Mouse (Mus musculus): ENCODE results near the gene Tmem132c. TPM values are rescaled to one million over a fixed set of nuclear protein-coding genes. Genes with fewer than 3 reads are reported as not detected.

The Tmem132c gene
- polyA plus RNA-seq, 1 experiment, result 17.2 TPM

DNA sequence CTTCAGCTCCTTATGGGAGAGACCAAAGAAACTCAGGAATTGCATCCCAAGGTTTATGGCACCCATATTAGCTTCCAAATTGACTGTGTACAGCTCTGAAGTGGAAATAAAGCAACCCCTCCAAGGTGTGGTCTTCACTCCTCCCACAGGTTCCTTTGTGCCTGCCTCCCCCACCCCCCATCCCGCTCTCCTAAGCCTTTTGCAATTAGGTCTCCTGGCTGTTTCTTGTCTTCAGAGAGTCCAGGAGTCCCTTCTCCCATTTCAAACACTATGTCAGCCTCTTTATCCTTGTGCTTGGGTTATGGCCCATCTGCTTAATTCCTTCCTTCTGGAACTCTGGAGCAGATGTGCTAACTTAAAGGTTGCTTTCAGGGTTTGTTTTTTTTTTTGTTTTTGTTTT lies 65.1 kb downstream of the Tmem132c start:
- no peak for DNase-seq (ENCODE audit: low read depth)
- no peak for TF ChIP-seq CTCF (IDR thresholded peaks at IDR 0.05; ENCODE audit: borderline replicate concordance, extremely low read depth, insufficient read depth, insufficient read length)
- TF ChIP-seq POLR2A (IDR thresholded peaks at IDR 0.05; ENCODE audit: borderline replicate concordance, extremely low read depth, insufficient read depth, insufficient read length, poor library complexity, severe bottlenecking), result no peak

DNA sequence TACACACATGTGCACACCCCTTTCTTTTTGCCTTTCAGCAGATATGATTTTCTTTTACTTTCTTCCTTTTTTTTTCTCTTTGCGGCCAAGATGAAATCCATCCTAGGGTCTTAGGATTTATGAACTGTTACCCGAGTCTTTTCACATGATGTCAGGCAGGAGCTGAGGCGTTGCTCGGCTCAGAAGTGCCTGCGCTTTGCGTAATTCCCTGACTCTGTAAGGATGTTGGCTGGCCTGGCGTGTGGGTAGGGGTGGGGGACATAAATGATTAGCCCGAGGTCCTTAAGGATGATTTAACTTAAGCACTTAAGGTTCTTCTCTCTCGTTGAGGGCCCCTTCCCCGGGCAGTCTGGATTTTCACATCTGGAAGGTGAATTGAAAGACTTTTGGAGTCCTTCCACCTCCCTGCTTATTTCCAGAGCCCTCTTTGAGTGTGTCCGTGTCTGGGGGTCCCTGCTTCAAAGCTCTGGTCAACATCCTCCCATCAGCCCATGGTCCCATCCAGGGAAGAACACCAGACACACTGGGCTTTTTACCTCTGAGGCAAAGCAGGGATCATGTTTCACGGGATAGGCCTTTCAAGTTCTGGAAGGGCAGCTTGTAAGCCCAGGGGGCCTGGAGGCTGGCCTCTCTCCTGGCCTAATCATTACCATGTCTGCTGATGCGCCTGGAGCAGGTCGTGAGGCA lies 68.9 kb downstream of the Tmem132c start:
- no peak for DNase-seq (ENCODE audit: low read depth)
- TF ChIP-seq POLR2A (IDR thresholded peaks at IDR 0.05; ENCODE audit: borderline replicate concordance, extremely low read depth, insufficient read depth, insufficient read length, poor library complexity, severe bottlenecking) (no peak), CTCF (IDR thresholded peaks at IDR 0.05; ENCODE audit: borderline replicate concordance, extremely low read depth, insufficient read depth, insufficient read length) (no peak)

DNA sequence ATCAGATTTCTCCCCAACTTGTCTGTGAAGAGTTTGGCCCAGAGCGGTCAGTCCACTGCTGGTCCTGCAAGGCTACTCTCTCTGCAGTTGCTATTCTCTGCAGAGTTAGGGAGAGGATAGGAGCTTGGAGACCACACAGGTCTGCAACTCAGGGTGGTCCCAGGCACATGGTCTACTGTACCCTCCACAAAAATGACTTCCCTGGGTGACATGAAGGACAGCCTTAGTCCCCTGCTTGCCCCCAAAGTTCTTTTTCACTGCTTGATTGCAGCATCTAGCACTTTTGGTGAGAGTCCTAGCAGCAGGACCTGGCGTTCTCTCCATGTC lies 69.4 kb downstream of the Tmem132c start:
- TF ChIP-seq POLR2A (IDR thresholded peaks at IDR 0.05; ENCODE audit: borderline replicate concordance, extremely low read depth, insufficient read depth, insufficient read length, poor library complexity, severe bottlenecking) (no peak), CTCF (IDR thresholded peaks at IDR 0.05; ENCODE audit: borderline replicate concordance, extremely low read depth, insufficient read depth, insufficient read length) (no peak)
- no peak for DNase-seq (ENCODE audit: low read depth)

DNA sequence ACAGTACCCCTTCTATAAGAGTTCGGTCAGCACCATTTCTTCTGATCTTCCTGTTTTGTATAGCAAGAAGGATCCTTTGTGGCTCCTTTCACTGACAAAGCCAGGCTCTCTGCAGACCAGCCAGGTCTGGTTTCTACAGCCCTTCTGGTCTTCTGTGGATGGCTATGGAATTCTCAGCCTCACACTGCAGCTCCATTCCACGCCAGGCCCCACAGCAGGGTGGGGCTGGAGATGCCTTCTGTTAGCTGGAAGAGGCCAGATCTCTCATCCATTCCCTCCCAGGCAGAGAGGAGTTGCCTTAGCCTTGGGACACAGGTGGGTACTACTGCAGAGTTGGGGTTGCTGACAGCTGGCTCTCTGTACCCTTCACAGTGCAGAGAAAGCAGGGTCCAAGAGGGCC lies 72.0 kb downstream of the Tmem132c start:
- TF ChIP-seq CTCF (IDR thresholded peaks at IDR 0.05; ENCODE audit: borderline replicate concordance, extremely low read depth, insufficient read depth, insufficient read length) (no peak), POLR2A (IDR thresholded peaks at IDR 0.05; ENCODE audit: borderline replicate concordance, extremely low read depth, insufficient read depth, insufficient read length, poor library complexity, severe bottlenecking) (no peak)
- no peak for DNase-seq (ENCODE audit: low read depth)

DNA sequence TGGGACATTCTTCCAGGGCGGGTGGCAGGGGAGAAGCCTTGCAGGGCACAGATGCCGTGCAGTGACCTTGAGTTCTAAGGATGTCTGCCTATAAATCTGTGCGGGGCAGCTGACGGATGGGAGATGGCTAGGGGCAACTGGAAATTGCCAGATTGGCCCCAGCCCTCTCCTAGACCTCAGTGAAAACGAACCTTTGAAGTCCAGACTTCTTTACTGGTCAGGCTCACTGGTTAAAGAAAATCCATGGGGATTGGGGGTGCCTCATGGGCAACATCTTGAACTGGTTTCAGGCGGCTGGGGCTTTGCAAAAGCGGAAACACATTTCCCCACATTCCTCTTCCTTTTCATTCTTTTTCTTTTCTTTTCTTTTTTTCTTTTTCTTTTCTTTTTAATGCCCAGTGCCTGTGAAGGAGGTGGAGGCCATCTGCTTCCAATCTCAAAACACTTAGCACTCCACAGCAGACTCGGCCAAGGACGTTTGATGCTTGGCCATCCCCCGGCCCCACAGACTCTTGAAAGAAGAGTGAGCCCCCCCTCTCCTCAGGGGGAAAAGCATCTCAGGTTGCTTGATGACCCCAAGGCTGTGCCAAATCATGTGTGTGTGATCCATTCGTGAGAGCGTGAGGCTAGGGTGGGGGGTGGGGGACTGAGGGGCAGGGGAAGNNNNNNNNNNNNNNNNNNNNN lies 77.6 kb downstream of the Tmem132c start:
- DNase-seq (ENCODE audit: low read depth), result peak; percentile 73
- no peak for TF ChIP-seq POLR2A (IDR thresholded peaks at IDR 0.05; ENCODE audit: borderline replicate concordance, extremely low read depth, insufficient read depth, insufficient read length, poor library complexity, severe bottlenecking)
- no peak for TF ChIP-seq CTCF (IDR thresholded peaks at IDR 0.05; ENCODE audit: borderline replicate concordance, extremely low read depth, insufficient read depth, insufficient read length)

DNA sequence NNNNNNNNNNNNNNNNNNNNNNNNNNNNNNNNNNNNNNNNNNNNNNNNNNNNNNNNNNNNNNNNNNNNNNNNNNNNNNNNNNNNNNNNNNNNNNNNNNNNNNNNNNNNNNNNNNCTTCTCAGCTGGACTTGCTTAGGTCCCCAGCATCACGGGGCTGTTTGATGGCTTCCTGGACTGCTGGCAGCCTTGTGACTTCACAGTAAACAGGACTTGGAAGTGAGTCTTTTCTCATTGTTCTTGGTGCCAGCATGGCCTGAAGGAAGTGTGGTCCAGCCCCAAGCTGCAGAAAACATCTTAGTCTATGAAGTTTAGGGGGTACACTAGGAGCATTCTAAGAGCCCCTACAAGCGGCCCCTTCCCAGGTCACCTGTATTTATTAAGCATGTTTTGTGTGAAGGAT lies 83.0 kb downstream of the Tmem132c start:
- DNase-seq (ENCODE audit: low read depth), result peak; percentile 64
- no peak for TF ChIP-seq CTCF (IDR thresholded peaks at IDR 0.05; ENCODE audit: borderline replicate concordance, extremely low read depth, insufficient read depth, insufficient read length)
- TF ChIP-seq POLR2A (IDR thresholded peaks at IDR 0.05; ENCODE audit: borderline replicate concordance, extremely low read depth, insufficient read depth, insufficient read length, poor library complexity, severe bottlenecking), result no peak

DNA sequence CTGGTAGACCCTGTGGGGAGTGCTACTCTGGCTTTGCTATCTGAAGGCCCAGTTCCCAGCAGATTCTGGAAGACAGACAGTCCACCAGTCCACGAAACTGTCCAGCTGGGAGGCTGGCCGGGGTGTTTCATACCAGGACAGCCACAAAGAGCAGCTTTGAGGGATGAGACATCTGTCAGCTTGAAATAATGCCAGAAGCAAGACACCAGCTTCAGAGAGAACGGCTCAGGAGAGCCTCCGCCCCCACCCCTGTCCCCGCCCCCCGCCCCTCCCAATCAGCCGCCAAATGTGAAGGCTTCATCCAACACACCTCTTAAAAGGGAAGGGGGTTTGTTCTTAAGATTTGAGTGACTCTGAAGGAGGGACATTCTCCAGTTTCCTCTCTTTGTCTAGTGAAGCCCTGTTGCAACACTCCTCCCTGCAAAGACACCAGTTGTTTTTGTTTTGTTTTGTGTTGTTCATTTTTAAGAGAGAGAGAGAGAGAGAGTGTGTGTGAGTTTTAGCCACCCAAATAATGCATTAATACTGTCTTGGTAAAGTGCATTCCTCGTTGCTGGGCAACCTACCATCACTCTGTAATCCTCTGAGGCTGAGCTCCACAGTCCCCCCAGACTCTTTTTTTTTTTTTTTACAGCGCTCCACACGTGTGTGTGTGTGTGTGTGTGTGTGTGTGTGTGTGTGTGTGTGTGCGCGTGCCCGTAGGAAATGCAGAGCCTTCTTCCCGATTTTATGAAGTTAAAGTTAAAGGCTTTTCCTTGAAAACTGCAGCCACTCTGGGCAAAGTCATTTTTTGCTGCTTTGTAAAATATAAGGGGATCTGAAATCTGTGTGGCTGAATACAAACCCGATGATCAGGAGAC lies 94.7 kb downstream of the Tmem132c start:
- TF ChIP-seq POLR2A (IDR thresholded peaks at IDR 0.05; ENCODE audit: borderline replicate concordance, extremely low read depth, insufficient read depth, insufficient read length, poor library complexity, severe bottlenecking), result no peak
- TF ChIP-seq CTCF (IDR thresholded peaks at IDR 0.05; ENCODE audit: borderline replicate concordance, extremely low read depth, insufficient read depth, insufficient read length), result no peak
- DNase-seq (ENCODE audit: low read depth), result peak; percentile 92

DNA sequence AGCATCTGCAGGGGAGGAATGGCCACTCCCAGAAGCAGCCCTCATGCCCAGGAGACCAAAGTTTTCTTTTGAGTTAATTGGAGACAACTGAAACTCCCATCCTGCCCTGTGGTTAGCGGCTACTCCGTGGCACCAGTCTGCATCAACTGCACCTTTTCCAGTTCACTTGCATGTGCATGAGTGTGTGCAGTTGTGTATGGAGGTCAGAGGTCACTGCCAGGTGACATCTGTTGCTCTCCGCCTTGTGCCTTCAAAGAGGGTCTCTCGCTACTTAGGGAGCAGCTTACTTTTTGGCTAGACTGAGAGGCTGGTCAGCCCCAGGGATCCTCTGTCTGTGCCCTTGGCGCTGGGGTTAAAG lies 95.3 kb downstream of the Tmem132c start:
- no peak for TF ChIP-seq POLR2A (IDR thresholded peaks at IDR 0.05; ENCODE audit: borderline replicate concordance, extremely low read depth, insufficient read depth, insufficient read length, poor library complexity, severe bottlenecking)
- TF ChIP-seq CTCF (IDR thresholded peaks at IDR 0.05; ENCODE audit: borderline replicate concordance, extremely low read depth, insufficient read depth, insufficient read length), result no peak
- no peak for DNase-seq (ENCODE audit: low read depth)

DNA sequence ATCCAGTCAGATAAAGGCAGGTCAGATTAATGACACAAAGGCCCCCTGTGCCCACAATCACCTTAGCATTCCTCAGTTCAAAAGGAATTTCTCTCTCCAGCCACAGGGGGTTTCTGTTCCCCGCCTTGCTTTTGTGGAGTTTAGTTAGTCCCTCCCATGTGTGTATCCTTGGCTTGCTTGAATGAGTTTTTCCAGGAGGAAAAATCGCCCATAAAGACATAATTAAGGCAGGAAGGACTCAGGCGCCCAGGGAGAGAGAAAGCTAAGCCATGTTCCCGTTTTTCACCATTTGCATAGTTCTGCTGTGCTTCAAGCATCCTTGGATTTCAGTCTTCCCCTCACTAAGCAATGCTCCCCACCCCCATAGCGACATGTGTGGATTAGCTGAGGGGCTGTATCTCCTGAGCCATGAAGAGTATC lies 97.4 kb downstream of the Tmem132c start:
- TF ChIP-seq CTCF (IDR thresholded peaks at IDR 0.05; ENCODE audit: borderline replicate concordance, extremely low read depth, insufficient read depth, insufficient read length) (no peak), POLR2A (IDR thresholded peaks at IDR 0.05; ENCODE audit: borderline replicate concordance, extremely low read depth, insufficient read depth, insufficient read length, poor library complexity, severe bottlenecking) (no peak)
- peak; percentile 84 for DNase-seq (ENCODE audit: low read depth)

DNA sequence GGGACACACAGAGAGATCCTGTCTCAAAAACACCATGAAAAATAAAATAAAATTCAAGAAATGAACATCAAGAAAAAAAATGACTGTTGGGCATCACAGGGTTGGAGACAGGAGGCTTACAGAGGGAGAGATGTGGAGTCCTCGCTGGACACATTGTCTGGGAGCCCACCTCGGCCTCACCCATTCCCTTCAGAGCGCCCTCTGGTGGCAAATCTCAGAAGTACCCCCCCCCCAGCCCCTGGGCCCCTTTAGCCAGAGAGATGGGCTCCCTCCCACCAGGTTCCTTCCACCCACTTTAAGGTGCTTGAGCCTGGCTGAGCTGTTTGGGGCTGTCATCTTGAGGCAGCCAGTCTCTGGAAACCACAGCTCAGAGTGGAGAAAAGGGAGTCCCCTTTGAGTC lies 99.5 kb downstream of the Tmem132c start:
- peak; percentile 22; the same call in 1 of the 2 replicates for TF ChIP-seq CTCF (IDR thresholded peaks at IDR 0.05; ENCODE audit: borderline replicate concordance, extremely low read depth, insufficient read depth, insufficient read length)
- TF ChIP-seq POLR2A (IDR thresholded peaks at IDR 0.05; ENCODE audit: borderline replicate concordance, extremely low read depth, insufficient read depth, insufficient read length, poor library complexity, severe bottlenecking), result no peak
- no peak for DNase-seq (ENCODE audit: low read depth)

DNA sequence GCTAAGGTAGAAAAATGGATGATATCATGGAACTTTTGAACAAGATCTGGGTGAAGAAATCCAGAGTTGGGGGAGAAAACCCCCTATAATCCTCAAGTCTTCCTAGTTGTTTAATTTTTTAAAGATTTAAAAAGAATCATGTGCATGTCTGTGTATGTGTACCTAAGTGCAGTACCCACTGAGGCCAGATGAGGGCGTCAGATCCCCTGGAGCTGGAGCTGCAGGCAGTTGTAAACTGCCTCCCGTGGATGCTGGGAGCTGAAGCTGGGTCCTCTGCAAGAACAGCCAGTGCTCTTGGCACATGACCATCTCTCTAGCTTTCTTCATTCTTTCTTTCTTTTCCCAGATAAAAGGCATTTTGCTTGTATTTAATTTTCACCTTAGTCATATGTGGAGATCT lies 103.1 kb downstream of the Tmem132c start:
- no peak for TF ChIP-seq POLR2A (IDR thresholded peaks at IDR 0.05; ENCODE audit: borderline replicate concordance, extremely low read depth, insufficient read depth, insufficient read length, poor library complexity, severe bottlenecking)
- TF ChIP-seq CTCF (IDR thresholded peaks at IDR 0.05; ENCODE audit: borderline replicate concordance, extremely low read depth, insufficient read depth, insufficient read length), result peak; percentile 39; the same call in 1 of the 2 replicates
- DNase-seq (ENCODE audit: low read depth), result no peak
